Mouse (Mus musculus): ENCODE results near the gene Serpinb8. TPM values are rescaled to one million over a fixed set of nuclear protein-coding genes. Genes with fewer than 3 reads are reported as not detected.

The Serpinb8 gene
- polyA plus RNA-seq, 1 experiment from 2014 or later: 1.1 TPM

DNA sequence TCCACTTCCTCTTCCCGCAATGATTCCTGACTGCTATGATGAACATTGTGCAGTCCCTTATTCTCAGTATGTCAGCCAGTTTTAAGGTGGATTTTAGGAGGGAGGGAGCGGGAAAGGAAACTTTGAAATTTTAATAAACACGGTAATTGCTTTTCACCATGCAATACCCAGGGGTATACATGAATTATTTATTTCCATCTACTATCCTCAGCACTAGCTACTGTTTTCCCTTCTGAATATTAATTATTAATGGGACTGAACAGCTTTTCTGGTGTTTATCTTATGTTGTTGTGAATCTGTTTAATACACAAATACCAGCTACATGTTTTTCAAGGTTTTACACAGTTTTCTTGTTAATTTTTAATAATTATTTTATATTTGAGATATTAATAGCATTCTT lies 4.9 kb upstream of the Serpinb8 start:
- H3K9ac ChIP-seq (ENCODE audit: low read depth, low read length): no peak overlapping the region
- H3K36me3 ChIP-seq (ENCODE audit: control insufficient read depth, insufficient read depth, low read length): no peaks in the 10 kb centered on the region
- H3K4me3 ChIP-seq (ENCODE audit: low read depth, low read length): no peak overlapping the region
- DNase-seq (ENCODE audit: low spot score): no peak
- no peaks in the 10 kb centered on the region for H3K9me3 ChIP-seq (ENCODE audit: control insufficient read depth, low read length)
- H3K4me2 ChIP-seq (replicated peaks; ENCODE audit: low read depth, low read length): no peak overlapping the region
- H3K4me1 ChIP-seq (replicated peaks; ENCODE audit: control insufficient read depth, insufficient read depth, low read length): no peaks in the 10 kb centered on the region
- no peak overlapping the region for H3K27ac ChIP-seq (ENCODE audit: low read depth, low read length)
- ATAC-seq (ENCODE audit: low FRiP score): 0 out of 2 replicates have a peak, but pooled peaks have one; percentile 43
- H3K27me3 ChIP-seq (ENCODE audit: control insufficient read depth, insufficient read depth, low read length): no peaks in the 10 kb centered on the region
- 76% methylated on average over 3 of the region's 3 CpGs for WGBS

GRCm38 (mm10) chr1:107586196-107586595 lies 3.6 kb upstream of the Serpinb8 start:
- H3K27me3 ChIP-seq (ENCODE audit: control insufficient read depth, insufficient read depth, low read length): no peaks in the 10 kb centered on the region
- H3K9me3 ChIP-seq (ENCODE audit: control insufficient read depth, low read length): no peaks in the 10 kb centered on the region
- DNase-seq (ENCODE audit: low spot score) (no peak), ATAC-seq (ENCODE audit: low FRiP score) (no peak)
- WGBS: 93% methylated on average over 3 of the region's 3 CpGs
- H3K36me3 ChIP-seq (ENCODE audit: control insufficient read depth, insufficient read depth, low read length): no peaks in the 10 kb centered on the region
- H3K27ac ChIP-seq (ENCODE audit: low read depth, low read length): no peak overlapping the region
- no peaks in the 10 kb centered on the region for H3K4me1 ChIP-seq (replicated peaks; ENCODE audit: control insufficient read depth, insufficient read depth, low read length)
- no peak overlapping the region for H3K9ac ChIP-seq (ENCODE audit: low read depth, low read length)
- no peak overlapping the region for H3K4me2 ChIP-seq (replicated peaks; ENCODE audit: low read depth, low read length)
- no peak overlapping the region for H3K4me3 ChIP-seq (ENCODE audit: low read depth, low read length)

DNA sequence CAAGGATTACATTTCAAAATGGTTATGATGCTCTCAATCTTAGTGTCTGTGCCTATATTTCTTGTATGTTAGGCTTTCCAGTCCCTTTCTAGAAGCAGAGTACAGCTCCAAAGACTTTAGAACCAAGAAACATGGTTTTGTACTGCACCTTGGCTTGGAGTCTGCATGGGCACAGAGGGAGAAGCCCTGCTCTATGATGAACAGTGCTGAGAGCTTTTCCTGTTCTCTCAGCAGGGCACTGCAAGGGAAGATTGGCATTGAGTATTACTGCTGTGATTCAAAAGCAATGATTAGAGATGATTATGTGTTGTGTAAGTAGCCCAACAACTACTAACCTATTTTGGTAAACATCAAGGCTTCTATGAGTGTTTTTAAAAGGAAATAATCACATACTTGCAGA lies 1.6 kb upstream of the Serpinb8 start:
- Histone ChIP-seq H3K27me3 (ENCODE audit: control insufficient read depth, insufficient read depth, low read length) (no peaks in the 10 kb centered on the region), H3K4me2 (replicated peaks; ENCODE audit: low read depth, low read length) (no peak overlapping the region), H3K27ac (ENCODE audit: low read depth, low read length) (no peak overlapping the region), H3K9me3 (ENCODE audit: control insufficient read depth, low read length) (no peaks in the 10 kb centered on the region), H3K9ac (ENCODE audit: low read depth, low read length) (no peak overlapping the region), H3K4me3 (ENCODE audit: low read depth, low read length) (no peak overlapping the region), H3K36me3 (ENCODE audit: control insufficient read depth, insufficient read depth, low read length) (no peaks in the 10 kb centered on the region), H3K4me1 (replicated peaks; ENCODE audit: control insufficient read depth, insufficient read depth, low read length) (no peaks in the 10 kb centered on the region)
- DNase-seq (ENCODE audit: low spot score) (no peak), ATAC-seq (ENCODE audit: low FRiP score) (no peak)

GRCm38 (mm10) chr1:107588642-107589041 lies 1.2 kb upstream of the Serpinb8 start:
- DNase-seq (ENCODE audit: low spot score) (peak; percentile 1), ATAC-seq (ENCODE audit: low FRiP score) (no peak)
- 34% methylated on average over 1 of the region's 1 CpGs for WGBS

DNA sequence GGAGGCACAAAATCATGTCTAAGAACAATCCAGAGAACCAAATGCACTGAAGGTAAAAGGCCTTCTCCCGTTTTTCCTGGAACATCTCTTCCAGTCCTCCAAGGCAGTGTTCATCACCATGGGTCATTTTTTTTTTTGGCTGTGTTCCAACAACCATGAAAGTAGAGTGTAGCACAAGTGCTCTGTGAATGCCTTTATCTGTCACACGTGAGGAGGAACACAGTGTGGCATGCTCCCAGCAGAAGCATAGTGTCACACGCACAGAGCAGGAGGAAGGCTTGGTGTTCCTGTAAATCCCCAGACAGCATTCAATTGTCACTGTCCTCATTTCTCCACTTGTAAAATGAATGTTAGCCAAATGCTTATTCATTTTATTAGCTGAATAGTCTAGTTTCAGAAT lies 2.8 kb downstream of the Serpinb8 start:
- no peak overlapping the region for H3K4me3 ChIP-seq (ENCODE audit: low read depth, low read length)
- no peaks in the 10 kb centered on the region for H3K36me3 ChIP-seq (ENCODE audit: control insufficient read depth, insufficient read depth, low read length)
- H3K9me3 ChIP-seq (ENCODE audit: control insufficient read depth, low read length): no peaks in the 10 kb centered on the region
- no peak overlapping the region for H3K27ac ChIP-seq (ENCODE audit: low read depth, low read length)
- H3K27me3 ChIP-seq (ENCODE audit: control insufficient read depth, insufficient read depth, low read length): no peaks in the 10 kb centered on the region
- H3K4me1 ChIP-seq (replicated peaks; ENCODE audit: control insufficient read depth, insufficient read depth, low read length): no peaks in the 10 kb centered on the region
- no peak overlapping the region for H3K9ac ChIP-seq (ENCODE audit: low read depth, low read length)
- H3K4me2 ChIP-seq (replicated peaks; ENCODE audit: low read depth, low read length): no peak overlapping the region
- ATAC-seq (ENCODE audit: low FRiP score) (no peak), DNase-seq (ENCODE audit: low spot score) (no peak)
- 81% methylated on average over 3 of the region's 3 CpGs for WGBS

More at GRCm38 (mm10) chr1:107588642-107589041, 1.2 kb upstream of the Serpinb8 start:
- no peak overlapping the region for H3K4me3 ChIP-seq (ENCODE audit: low read depth, low read length)
- no peaks in the 10 kb centered on the region for H3K4me1 ChIP-seq (replicated peaks; ENCODE audit: control insufficient read depth, insufficient read depth, low read length)
- H3K36me3 ChIP-seq (ENCODE audit: control insufficient read depth, insufficient read depth, low read length): no peaks in the 10 kb centered on the region
- no peak overlapping the region for H3K9ac ChIP-seq (ENCODE audit: low read depth, low read length)
- H3K27ac ChIP-seq (ENCODE audit: low read depth, low read length): no peak overlapping the region
- H3K9me3 ChIP-seq (ENCODE audit: control insufficient read depth, low read length): no peaks in the 10 kb centered on the region
- no peaks in the 10 kb centered on the region for H3K27me3 ChIP-seq (ENCODE audit: control insufficient read depth, insufficient read depth, low read length)
- H3K4me2 ChIP-seq (replicated peaks; ENCODE audit: low read depth, low read length): no peak overlapping the region

GRCm38 (mm10) chr1:107593469-107593868 lies 3.7 kb downstream of the Serpinb8 start:
- DNase-seq (ENCODE audit: low spot score) (no peak), ATAC-seq (ENCODE audit: low FRiP score) (no peak)
- Histone ChIP-seq H3K27ac (ENCODE audit: low read depth, low read length) (no peak overlapping the region), H3K4me2 (replicated peaks; ENCODE audit: low read depth, low read length) (no peak overlapping the region), H3K9ac (ENCODE audit: low read depth, low read length) (no peak overlapping the region), H3K4me3 (ENCODE audit: low read depth, low read length) (no peak overlapping the region), H3K36me3 (ENCODE audit: control insufficient read depth, insufficient read depth, low read length) (no peaks in the 10 kb centered on the region), H3K4me1 (replicated peaks; ENCODE audit: control insufficient read depth, insufficient read depth, low read length) (no peaks in the 10 kb centered on the region), H3K9me3 (ENCODE audit: control insufficient read depth, low read length) (no peaks in the 10 kb centered on the region), H3K27me3 (ENCODE audit: control insufficient read depth, insufficient read depth, low read length) (no peaks in the 10 kb centered on the region)
- WGBS: 83% methylated on average over 2 of the region's 2 CpGs

DNA sequence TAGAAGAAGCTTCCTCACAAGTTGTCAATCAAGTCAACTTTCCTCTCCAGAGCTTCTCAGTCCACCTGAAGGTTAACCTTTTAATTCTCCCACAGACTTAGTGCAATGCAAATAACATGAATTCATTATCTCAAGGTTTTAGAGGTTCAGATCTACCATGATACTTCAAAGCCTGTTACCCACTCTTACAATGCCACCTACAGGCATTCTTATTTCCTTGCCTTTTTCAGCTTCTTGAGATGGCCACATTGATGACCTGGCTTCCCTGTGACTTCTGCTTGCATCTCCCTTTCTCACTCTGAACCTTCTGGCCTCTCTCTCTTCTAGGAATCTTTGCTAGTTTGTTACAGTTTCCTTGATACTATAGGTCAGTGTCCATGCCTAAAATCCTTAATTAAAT lies 7.1 kb downstream of the Serpinb8 start:
- Histone ChIP-seq H3K4me3 (ENCODE audit: low read depth, low read length) (no peak overlapping the region), H3K4me2 (replicated peaks; ENCODE audit: low read depth, low read length) (no peak overlapping the region), H3K27me3 (ENCODE audit: control insufficient read depth, insufficient read depth, low read length) (no peaks in the 10 kb centered on the region), H3K4me1 (replicated peaks; ENCODE audit: control insufficient read depth, insufficient read depth, low read length) (no peaks in the 10 kb centered on the region), H3K9ac (ENCODE audit: low read depth, low read length) (no peak overlapping the region), H3K9me3 (ENCODE audit: control insufficient read depth, low read length) (no peaks in the 10 kb centered on the region), H3K27ac (ENCODE audit: low read depth, low read length) (no peak overlapping the region), H3K36me3 (ENCODE audit: control insufficient read depth, insufficient read depth, low read length) (no peaks in the 10 kb centered on the region)
- ATAC-seq (ENCODE audit: low FRiP score) (no peak), DNase-seq (ENCODE audit: low spot score) (no peak)

GRCm38 (mm10) chr1:107598476-107598875 lies 8.7 kb downstream of the Serpinb8 start:
- Histone ChIP-seq H3K4me3 (ENCODE audit: low read depth, low read length) (no peak overlapping the region), H3K9ac (ENCODE audit: low read depth, low read length) (no peak overlapping the region), H3K4me2 (replicated peaks; ENCODE audit: low read depth, low read length) (no peak overlapping the region), H3K9me3 (ENCODE audit: control insufficient read depth, low read length) (no peaks in the 10 kb centered on the region), H3K4me1 (replicated peaks; ENCODE audit: control insufficient read depth, insufficient read depth, low read length) (no peaks in the 10 kb centered on the region), H3K36me3 (ENCODE audit: control insufficient read depth, insufficient read depth, low read length) (no peaks in the 10 kb centered on the region), H3K27me3 (ENCODE audit: control insufficient read depth, insufficient read depth, low read length) (no peaks in the 10 kb centered on the region), H3K27ac (ENCODE audit: low read depth, low read length) (no peak overlapping the region)
- 0 out of 2 replicates have a peak, but pooled peaks have one; percentile 38 for ATAC-seq (ENCODE audit: low FRiP score)
- peak; percentile 32 for DNase-seq (ENCODE audit: low spot score)

GRCm38 (mm10) chr1:107608942-107609341 lies 19.1 kb downstream of the Serpinb8 start:
- no peak overlapping the region for H3K4me3 ChIP-seq (ENCODE audit: low read depth, low read length)
- no peak for DNase-seq (ENCODE audit: low spot score)
- no peaks in the 10 kb centered on the region for H3K9me3 ChIP-seq (ENCODE audit: control insufficient read depth, low read length)
- H3K27ac ChIP-seq (ENCODE audit: low read depth, low read length): no peak overlapping the region
- H3K4me2 ChIP-seq (replicated peaks; ENCODE audit: low read depth, low read length): no peak overlapping the region
- WGBS: 73% methylated on average over 1 of the region's 1 CpGs
- H3K4me1 ChIP-seq (replicated peaks; ENCODE audit: control insufficient read depth, insufficient read depth, low read length): no peaks in the 10 kb centered on the region
- H3K9ac ChIP-seq (ENCODE audit: low read depth, low read length): no peak overlapping the region
- no peaks in the 10 kb centered on the region for H3K27me3 ChIP-seq (ENCODE audit: control insufficient read depth, insufficient read depth, low read length)
- ATAC-seq (ENCODE audit: low FRiP score): no peak
- no peaks in the 10 kb centered on the region for H3K36me3 ChIP-seq (ENCODE audit: control insufficient read depth, insufficient read depth, low read length)
